Mouse (Mus musculus): ENCODE results near the gene Wfdc15a. TPM values are rescaled to one million over a fixed set of nuclear protein-coding genes. Genes with fewer than 3 reads are reported as not detected.

Gene Wfdc15a
- total and polyA plus RNA-seq, 3 experiments: not detected

GRCm38 (mm10) chr2:164168571-164168946 is 31.4 kb downstream of the Wfdc15a start:
- H3K79me2 ChIP-seq (replicated peaks; ENCODE audit: control insufficient read depth, extremely low read depth, insufficient read depth, poor library complexity, severe bottlenecking): no peaks in the 10 kb centered on the region
- dilution Hi-C loops (cut with MboI; ENCODE audit: extremely low pct_ligation_motif_present, extremely low pct_unique_long_range_greater_than_20kb, low sequenced_read_pairs) (no loop called here), in situ Hi-C loops (cut with MboI; ENCODE audit: low pct_ligation_motif_present, low pct_unique_long_range_greater_than_20kb, low sequenced_read_pairs) (no loop called here)
- no peak overlapping the region for H3K4me3 ChIP-seq (replicated peaks in 1 of 3; ENCODE audit: low read depth in 2 of 3, low read length in 2 of 3, poor library complexity in 1 of 3)
- H3K4me1 ChIP-seq (ENCODE audit: control insufficient read depth in 1 of 2, insufficient read depth in 2 of 2): peaks cover 0 to 5% of the 10 kb centered on the region in 2 experiments; a peak in 1 of 4 replicates
- H3K9ac ChIP-seq (ENCODE audit: insufficient read depth, low read depth): no peak overlapping the region
- no peak for DNase-seq (ENCODE audit: extremely low read depth)
- peaks cover 0 to 1% of the 10 kb centered on the region in 2 experiments for H3K36me3 ChIP-seq (replicated peaks in 1 of 2; ENCODE audit: control insufficient read depth in 1 of 2, insufficient read depth in 1 of 2, low read length in 1 of 2)
- TF ChIP-seq UBTF (IDR thresholded peaks at IDR 0.05; ENCODE audit: low read depth, low read length) (no peak), USF1 (IDR thresholded peaks at IDR 0.05; ENCODE audit: low read depth, low read length) (no peak), ZC3H11A (IDR thresholded peaks at IDR 0.05; ENCODE audit: low read depth, low read length) (no peak), NRF1 (IDR thresholded peaks at IDR 0.05; ENCODE audit: low read depth, low read length) (no peak), MAFK (IDR thresholded peaks at IDR 0.05; ENCODE audit: insufficient replicate concordance, low read length) (no peak)
- H3K4me2 ChIP-seq (ENCODE audit: insufficient read depth, low read depth, poor library complexity, severe bottlenecking): no peak overlapping the region
- no peak overlapping the region for H3K27ac ChIP-seq (ENCODE audit: insufficient read depth, low read depth)
- no peaks in the 10 kb centered on the region for H3K27me3 ChIP-seq (replicated peaks)
- peaks cover 10% of the 10 kb centered on the region for H3K9me3 ChIP-seq (replicated peaks; ENCODE audit: low read length)

GRCm38 (mm10) chr2:164167752-164168570 is 32.0 kb downstream of the Wfdc15a start:
- TF ChIP-seq MXI1 (IDR thresholded peaks at IDR 0.05; ENCODE audit: low read depth, low read length) (no peak), ZMIZ1 (IDR thresholded peaks at IDR 0.05; ENCODE audit: low read depth, low read length) (no peak), POLR2A (IDR thresholded peaks at IDR 0.05; ENCODE audit: low read depth, low read length) (no peak)
- no peaks in the 10 kb centered on the region for H3K79me2 ChIP-seq (replicated peaks; ENCODE audit: control insufficient read depth, extremely low read depth, insufficient read depth, poor library complexity, severe bottlenecking)
- dilution Hi-C loops (cut with MboI; ENCODE audit: extremely low pct_ligation_motif_present, extremely low pct_unique_long_range_greater_than_20kb, low sequenced_read_pairs): no loop called here
- peaks cover 0 to 1% of the 10 kb centered on the region in 2 experiments for H3K36me3 ChIP-seq (replicated peaks in 1 of 2; ENCODE audit: control insufficient read depth in 1 of 2, insufficient read depth in 1 of 2, low read length in 1 of 2)
- no peaks in the 10 kb centered on the region for H3K27me3 ChIP-seq (replicated peaks)
- peaks cover 10% of the 10 kb centered on the region for H3K9me3 ChIP-seq (replicated peaks; ENCODE audit: low read length)
- peaks cover 0 to 5% of the 10 kb centered on the region in 2 experiments; a peak in 1 of 4 replicates for H3K4me1 ChIP-seq (ENCODE audit: control insufficient read depth in 1 of 2, insufficient read depth in 2 of 2)
- no peak overlapping the region for H3K4me3 ChIP-seq (replicated peaks in 1 of 3; ENCODE audit: low read depth in 2 of 3, low read length in 2 of 3, poor library complexity in 1 of 3)
- no peak for DNase-seq (ENCODE audit: extremely low read depth)
- no peak overlapping the region for H3K9ac ChIP-seq (ENCODE audit: insufficient read depth, low read depth)
- in situ Hi-C loops (cut with MboI; ENCODE audit: low pct_ligation_motif_present, low pct_unique_long_range_greater_than_20kb, low sequenced_read_pairs): no loop called here
- no peak overlapping the region for H3K27ac ChIP-seq (ENCODE audit: insufficient read depth, low read depth)
- no peak overlapping the region for H3K4me2 ChIP-seq (ENCODE audit: insufficient read depth, low read depth, poor library complexity, severe bottlenecking)

GRCm38 (mm10) chr2:164164941-164165340 is 35.0 kb downstream of the Wfdc15a start:
- Histone ChIP-seq H3K4me2 (ENCODE audit: insufficient read depth, low read depth, poor library complexity, severe bottlenecking) (no peak overlapping the region), H3K27ac (ENCODE audit: insufficient read depth, low read depth) (no peak overlapping the region), H3K4me3 (replicated peaks in 1 of 3; ENCODE audit: low read depth in 2 of 3, low read length in 2 of 3, poor library complexity in 1 of 3) (no peak overlapping the region), H3K79me2 (replicated peaks; ENCODE audit: control insufficient read depth, extremely low read depth, insufficient read depth, poor library complexity, severe bottlenecking) (no peaks in the 10 kb centered on the region), H3K36me3 (replicated peaks in 1 of 2; ENCODE audit: control insufficient read depth in 1 of 2, insufficient read depth in 1 of 2, low read length in 1 of 2) (peaks cover 0 to 3% of the 10 kb centered on the region in 2 experiments), H3K4me1 (ENCODE audit: control insufficient read depth in 1 of 2, insufficient read depth in 2 of 2) (no peaks in the 10 kb centered on the region), H3K9me3 (replicated peaks; ENCODE audit: low read length) (peaks cover 10% of the 10 kb centered on the region), H3K9ac (ENCODE audit: insufficient read depth, low read depth) (no peak overlapping the region), H3K27me3 (replicated peaks) (no peaks in the 10 kb centered on the region)
- dilution Hi-C loops (cut with MboI; ENCODE audit: extremely low pct_ligation_motif_present, extremely low pct_unique_long_range_greater_than_20kb, low sequenced_read_pairs): no loop called here
- in situ Hi-C loops (cut with MboI; ENCODE audit: low pct_ligation_motif_present, low pct_unique_long_range_greater_than_20kb, low sequenced_read_pairs): no loop called here
- no peak for TF ChIP-seq ETS1 (conservative IDR thresholded peaks at IDR 0.05; ENCODE audit: low read depth, low read length)
- TF ChIP-seq CHD1 (IDR thresholded peaks at IDR 0.05; ENCODE audit: low read depth, low read length): no peak
- no peak for TF ChIP-seq HCFC1 (IDR thresholded peaks at IDR 0.05; ENCODE audit: low read depth, low read length)
- no peak for TF ChIP-seq RCOR1 (conservative IDR thresholded peaks at IDR 0.05; ENCODE audit: low read depth, low read length)
- TF ChIP-seq MAX (IDR thresholded peaks at IDR 0.05; ENCODE audit: low read length): no peak
- no peak for TF ChIP-seq E2F4 (IDR thresholded peaks at IDR 0.05; ENCODE audit: insufficient replicate concordance, low read depth, low read length)
- no peak for TF ChIP-seq UBTF (IDR thresholded peaks at IDR 0.05; ENCODE audit: low read depth, low read length)
- no peak for TF ChIP-seq NELFE (IDR thresholded peaks at IDR 0.05; ENCODE audit: low read depth, low read length)
- TF ChIP-seq SIN3A (IDR thresholded peaks at IDR 0.05; ENCODE audit: low read length): no peak
- no peak for TF ChIP-seq MYC (IDR thresholded peaks at IDR 0.05; ENCODE audit: low read depth, low read length)
- no peak for TF ChIP-seq JUND (conservative IDR thresholded peaks at IDR 0.05; ENCODE audit: low read depth, low read length)
- TF ChIP-seq SMC3 (IDR thresholded peaks at IDR 0.05; ENCODE audit: low read depth, low read length): no peak
- no peak for TF ChIP-seq KAT2A (IDR thresholded peaks at IDR 0.05; ENCODE audit: insufficient replicate concordance, low read length)
- TF ChIP-seq NRF1 (IDR thresholded peaks at IDR 0.05; ENCODE audit: low read depth, low read length): no peak
- TF ChIP-seq MAZ (IDR thresholded peaks at IDR 0.05; ENCODE audit: low read depth, low read length): no peak
- no peak for DNase-seq (ENCODE audit: extremely low read depth)

Data from CH12.LX (cell line).